Mouse (Mus musculus) myocyte (in vitro differentiated cells): Measurements from ENCODE around the gene Tpm3. TPM values are rescaled to one million over a fixed set of nuclear protein-coding genes. Genes with fewer than 3 reads are reported as not detected.

Experiments used
- H3K27me3 ChIP-seq: one replicate; pipeline ENCODE4 v1.6.1; 2011; ENCODE audit not compliant: control insufficient read depth, insufficient read depth, insufficient read length
- H3K36me3 ChIP-seq: one replicate; pipeline ENCODE4 v1.6.1; 2011; ENCODE audit not compliant: control insufficient read depth, insufficient read depth
- H3K4me2 ChIP-seq: one replicate; pipeline ENCODE4 v1.6.1; 2011; ENCODE audit warnings: low read depth, control low read depth
- H3K4me3 ChIP-seq: one replicate; pipeline ENCODE4 v1.5.1; 2011; ENCODE audit warnings: mild to moderate bottlenecking, control low read depth, moderate library complexity
- H3K79me2 ChIP-seq: one replicate; pipeline ENCODE4 v1.6.1; 2011; ENCODE audit not compliant: control insufficient read depth, insufficient read depth
- H3ac ChIP-seq: one replicate; pipeline ENCODE4 v1.6.1; 2011; ENCODE audit not compliant: control insufficient read depth, insufficient read length
- CEBPB ChIP-seq: IDR thresholded peaks from 2 replicates; pipeline ENCODE4 v1.6.1; 2011; ENCODE audit warnings: mild to moderate bottlenecking, moderate library complexity; ENCODE audit not compliant: poor library complexity, insufficient read depth, severe bottlenecking
- E2F4 ChIP-seq: IDR thresholded peaks from one replicate; pipeline ENCODE4 v1.6.1; 2011; ENCODE audit warnings: mild to moderate bottlenecking, control low read depth, moderate library complexity; ENCODE audit not compliant: insufficient read depth
- MAX ChIP-seq: IDR thresholded peaks from one replicate; pipeline ENCODE4 v1.6.1; 2011; ENCODE audit warnings: low read depth, mild to moderate bottlenecking, control low read depth
- MYOD1 ChIP-seq, 3 experiments: IDR thresholded peaks; one replicate each; pipeline ENCODE4 v1.6.1; 2011; ENCODE audit warnings: control low read depth in 2 of 3, low read depth in 2 of 3, mild to moderate bottlenecking in 2 of 3, moderate library complexity in 1 of 3; ENCODE audit not compliant: insufficient read length in 2 of 3, control insufficient read depth in 1 of 3
- MYOG ChIP-seq, 3 experiments: IDR thresholded peaks; one replicate each; pipeline ENCODE4 v1.6.1; 2011; ENCODE audit warnings: control low read depth in 2 of 3, low read depth in 2 of 3, mild to moderate bottlenecking in 2 of 3; ENCODE audit not compliant: insufficient read length in 2 of 3, control insufficient read depth in 1 of 3, insufficient read depth in 1 of 3
- POLR2A ChIP-seq: IDR thresholded peaks from one replicate; pipeline ENCODE4 v1.6.1; 2011; ENCODE audit warnings: low read depth, mild to moderate bottlenecking, control low read depth, moderate library complexity; ENCODE audit not compliant: insufficient read length
- POLR2AphosphoS2 ChIP-seq: IDR thresholded peaks from one replicate; pipeline ENCODE4 v1.6.1; 2011; ENCODE audit warnings: low read depth, control low read depth; ENCODE audit not compliant: insufficient read length
- REST ChIP-seq: IDR thresholded peaks from one replicate; pipeline ENCODE4 v1.6.1; 2011; ENCODE audit warnings: mild to moderate bottlenecking, control low read depth, moderate library complexity; ENCODE audit not compliant: insufficient read depth, insufficient read length
- TCF12 ChIP-seq: IDR thresholded peaks from one replicate; pipeline ENCODE4 v1.6.1; 2011; ENCODE audit warnings: mild to moderate bottlenecking, control low read depth; ENCODE audit not compliant: poor library complexity, insufficient read depth, severe bottlenecking
- TCF3 ChIP-seq: IDR thresholded peaks from one replicate; pipeline ENCODE4 v1.6.1; 2011; ENCODE audit warnings: low read depth, control low read depth; ENCODE audit not compliant: insufficient read length
- USF1 ChIP-seq: IDR thresholded peaks from one replicate; pipeline ENCODE4 v1.6.1; 2011; ENCODE audit warnings: low read depth, mild to moderate bottlenecking, control low read depth, moderate library complexity
- polyA plus RNA-seq: library from polyadenylated mRNA; unstranded; fragments of >200 nt; fragmentation: generic; extraction: Trizol; gene quantifications from one replicate; pipeline ENCODE4 v1.2.1, GENCODE M21; 2012; ENCODE audit warnings: missing spikeins

Tpm3 gene
- polyA plus RNA-seq, 1 experiment = 290 TPM

DNA sequence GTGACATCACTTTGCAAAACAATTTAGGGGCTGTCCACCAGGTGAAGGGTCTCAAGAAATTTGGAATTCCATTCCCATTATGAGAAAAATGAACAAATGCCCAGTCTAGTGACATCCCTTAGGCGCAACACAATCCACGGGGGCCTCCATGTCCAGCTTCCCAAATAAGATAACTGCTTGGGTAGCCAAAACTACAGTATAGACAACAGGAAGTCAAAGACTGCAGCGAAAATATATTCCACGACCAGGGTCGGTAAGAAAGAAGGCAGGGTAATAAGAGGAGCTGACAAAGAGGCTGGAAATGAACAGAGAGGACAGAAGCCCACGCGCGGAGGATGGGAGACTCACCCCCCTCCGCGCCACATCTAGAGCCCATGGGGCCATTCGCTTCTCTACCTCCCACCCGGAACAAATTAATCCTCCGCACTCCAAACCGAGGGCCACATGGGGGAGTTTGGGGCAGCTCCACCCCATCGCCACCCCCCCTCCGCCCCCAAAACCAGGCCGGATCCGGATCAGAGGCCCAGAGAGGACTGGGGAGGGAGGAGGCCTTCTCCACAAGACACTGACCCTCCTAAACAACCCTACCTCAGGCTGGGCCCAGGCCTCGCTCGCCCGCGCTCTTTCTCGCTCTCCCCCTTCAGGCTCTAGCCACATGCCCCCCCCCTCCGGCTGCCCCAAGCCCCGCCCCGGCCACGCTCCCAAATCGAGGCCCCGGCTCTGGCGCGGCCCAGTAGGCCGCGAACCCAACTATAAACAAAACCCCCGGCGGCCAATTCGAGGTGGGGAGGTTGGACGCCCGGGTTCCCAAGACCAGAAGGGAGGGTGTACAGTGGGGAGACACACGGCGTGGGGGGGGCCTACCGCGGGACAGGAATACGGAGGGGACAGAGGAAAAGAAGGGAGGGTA is 20.8 kb upstream of the Tpm3 start, which contains the start of gene 4933434E20Rik:
Gene 4933434E20Rik (plus strand): TSS at position 196 of the 910 bp plus-strand sequence.
- no peaks in the 10 kb centered on the region for H3K27me3 ChIP-seq
- H3K36me3 ChIP-seq = peaks cover 32% of the 10 kb centered on the region
- no peak for TF ChIP-seq TCF3
- TF ChIP-seq POLR2A = peak; percentile 52
- peak; percentile 66 for TF ChIP-seq POLR2AphosphoS2
- peak within 1 kb of the TSS; percentile 96 for H3K4me3 ChIP-seq
- peak within 1 kb of the TSS; percentile 85 for H3ac ChIP-seq
- H3K79me2 ChIP-seq = peaks cover 81% of the 10 kb centered on the region
- H3K4me2 ChIP-seq = peak within 1 kb of the TSS; percentile 82

DNA sequence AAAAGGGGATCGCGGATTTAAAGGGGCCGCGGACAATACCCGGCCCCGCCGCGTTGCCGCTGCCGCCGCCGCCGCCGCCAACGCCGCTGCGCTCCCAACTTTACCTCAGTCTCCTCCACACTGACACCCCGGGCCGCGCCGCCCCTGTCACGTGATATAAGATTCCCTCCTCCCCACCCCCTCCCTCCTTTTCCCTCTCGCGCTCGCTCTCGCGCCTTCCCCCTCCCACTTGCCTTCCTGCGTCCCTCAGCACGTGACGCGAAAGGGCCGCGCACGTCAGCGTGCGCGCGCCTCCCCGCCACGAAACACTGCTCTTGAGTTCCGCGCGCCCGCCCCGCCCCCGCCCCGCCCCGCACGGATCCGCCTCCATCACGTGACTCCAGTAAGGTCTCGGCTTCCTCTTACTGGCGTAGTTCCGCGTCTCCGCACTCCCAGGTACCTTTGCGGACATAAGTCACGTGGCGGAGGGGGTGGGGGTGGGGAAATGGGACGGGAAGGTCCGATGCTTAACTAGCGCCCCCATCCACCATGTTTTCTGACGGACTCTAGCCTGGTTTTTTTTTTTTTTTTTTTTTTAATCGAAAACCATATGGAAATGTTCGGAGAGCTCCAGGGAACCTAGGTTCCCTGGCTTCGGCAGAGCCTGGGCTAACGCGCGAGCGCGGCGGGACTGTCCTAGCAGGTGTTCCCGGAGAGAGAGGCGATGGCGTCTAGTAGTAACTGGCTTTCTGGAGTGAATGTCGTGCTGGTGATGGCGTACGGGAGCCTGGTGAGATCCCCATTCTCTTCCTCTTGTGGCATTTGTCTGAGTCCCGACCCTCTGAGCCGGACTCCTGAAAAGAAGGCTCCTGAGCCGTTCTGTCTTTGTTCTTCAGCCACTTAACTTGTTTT is 19.9 kb upstream of the Tpm3 start, which contains the start of gene Ubap2l:
Gene Ubap2l (minus strand): TSS at position 278 of the 891 bp plus-strand sequence.
- TF ChIP-seq MAX = no peak
- TF ChIP-seq CEBPB = no peak
- peak; percentile 83 for TF ChIP-seq POLR2A
- peak; percentile 70 for TF ChIP-seq POLR2AphosphoS2
- TF ChIP-seq USF1 = peak; percentile 91
- peak; percentile 39 for TF ChIP-seq E2F4
- TF ChIP-seq MYOD1 (IDR thresholded peaks at IDR 0.05; ENCODE audit: control insufficient read depth in 1 of 3, insufficient read length in 2 of 3, low read depth in 2 of 3) = no peak
- no peak for TF ChIP-seq REST
- TF ChIP-seq TCF12 = no peak
- Histone ChIP-seq H3K4me2 (peak within 1 kb of the TSS; percentile 87), H3ac (peak within 1 kb of the TSS; percentile 85), H3K27me3 (no peaks in the 10 kb centered on the region), H3K4me3 (peak within 1 kb of the TSS; percentile 96), H3K36me3 (peaks cover 25% of the 10 kb centered on the region), H3K79me2 (peaks cover 72% of the 10 kb centered on the region)

DNA sequence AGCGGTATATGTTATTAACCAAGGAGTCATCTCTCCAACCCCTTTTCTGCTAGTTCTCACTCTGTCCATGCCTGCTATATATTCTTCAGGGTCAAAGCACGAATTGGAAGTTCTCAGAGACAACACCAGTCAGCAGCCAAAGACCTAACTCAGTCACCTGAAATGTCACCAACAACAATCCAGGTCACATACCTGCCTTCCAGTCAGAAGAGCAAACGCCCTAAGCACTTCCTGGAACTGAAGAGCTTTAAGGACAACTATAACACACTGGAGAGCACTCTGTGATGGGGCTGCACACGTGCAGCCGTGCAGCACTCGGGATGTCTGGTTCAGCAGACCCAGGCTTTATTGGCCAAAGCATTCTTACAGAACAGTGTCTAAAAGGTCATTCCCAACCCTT is 10.9 kb upstream of the Tpm3 start:
- peaks cover 34% of the 10 kb centered on the region for H3K36me3 ChIP-seq
- no peaks in the 10 kb centered on the region for H3K79me2 ChIP-seq
- H3K27me3 ChIP-seq = no peaks in the 10 kb centered on the region
- TF ChIP-seq USF1 (no peak), CEBPB (no peak), MYOD1 (IDR thresholded peaks at IDR 0.05; ENCODE audit: control insufficient read depth in 1 of 3, insufficient read length in 2 of 3, low read depth in 2 of 3) (no peak), POLR2AphosphoS2 (no peak), MYOG (IDR thresholded peaks at IDR 0.05; ENCODE audit: control insufficient read depth in 1 of 3, insufficient read depth in 1 of 3, insufficient read length in 2 of 3, low read depth in 2 of 3) (no peak), POLR2A (no peak), TCF3 (no peak), MAX (no peak), TCF12 (no peak)
- H3K4me2 ChIP-seq = no peak overlapping the region
- H3ac ChIP-seq = no peak overlapping the region
- no peak overlapping the region for H3K4me3 ChIP-seq

DNA sequence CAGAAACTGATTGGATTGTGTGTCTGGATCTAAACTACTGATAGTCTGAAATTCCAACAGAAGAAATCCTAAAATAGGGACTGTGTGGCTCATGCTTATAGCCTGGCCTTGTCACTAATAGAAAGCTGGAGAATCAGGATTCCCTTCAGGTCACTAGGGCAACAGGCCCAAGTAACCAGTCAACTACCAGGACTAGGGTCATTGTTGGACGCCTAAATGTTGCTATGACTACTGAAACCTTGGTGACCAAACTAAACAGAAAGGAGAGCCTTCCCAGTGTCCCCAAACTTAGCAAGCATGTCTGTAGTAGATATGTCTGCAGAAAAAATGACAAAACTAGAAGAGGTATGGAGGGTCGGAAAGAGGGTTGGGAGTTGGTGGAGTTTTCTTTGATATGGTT is 9.9 kb upstream of the Tpm3 start:
- no peak overlapping the region for H3K4me3 ChIP-seq
- H3ac ChIP-seq = no peak overlapping the region
- TF ChIP-seq REST = no peak
- TF ChIP-seq TCF12 = no peak
- TF ChIP-seq MYOD1 (IDR thresholded peaks at IDR 0.05; ENCODE audit: control insufficient read depth in 1 of 3, insufficient read length in 2 of 3, low read depth in 2 of 3) = no peak
- TF ChIP-seq MYOG (IDR thresholded peaks at IDR 0.05; ENCODE audit: control insufficient read depth in 1 of 3, insufficient read depth in 1 of 3, insufficient read length in 2 of 3, low read depth in 2 of 3) = no peak
- no peak for TF ChIP-seq POLR2A
- TF ChIP-seq MAX = no peak
- TF ChIP-seq TCF3 = no peak
- no peaks in the 10 kb centered on the region for H3K27me3 ChIP-seq
- no peak overlapping the region for H3K4me2 ChIP-seq
- H3K79me2 ChIP-seq = no peaks in the 10 kb centered on the region
- peaks cover 30% of the 10 kb centered on the region for H3K36me3 ChIP-seq

DNA sequence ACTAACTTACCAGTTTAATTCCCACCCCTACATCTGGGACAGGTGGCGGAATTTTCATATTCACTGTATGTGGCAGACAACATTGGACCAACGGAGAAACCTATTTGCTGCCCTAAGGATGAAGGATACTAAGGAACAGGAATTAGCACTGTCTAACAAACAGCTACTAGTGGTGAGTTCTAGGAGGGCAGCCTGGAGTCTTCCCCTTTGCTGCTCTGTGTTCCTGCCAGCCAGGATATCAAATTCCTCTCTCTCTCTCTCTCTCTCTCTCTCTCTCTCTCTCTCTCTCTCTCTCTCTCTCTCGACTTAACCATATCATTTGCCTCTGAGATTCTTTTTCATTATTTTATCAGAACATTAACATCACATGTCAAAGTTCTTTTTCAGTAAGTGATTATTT is 8.1 kb upstream of the Tpm3 start:
- H3ac ChIP-seq = no peak overlapping the region
- no peaks in the 10 kb centered on the region for H3K79me2 ChIP-seq
- no peak for TF ChIP-seq MYOD1 (IDR thresholded peaks at IDR 0.05; ENCODE audit: control insufficient read depth in 1 of 3, insufficient read length in 2 of 3, low read depth in 2 of 3)
- TF ChIP-seq TCF12 = no peak
- no peak for TF ChIP-seq E2F4
- no peak for TF ChIP-seq MAX
- no peak for TF ChIP-seq USF1
- no peak for TF ChIP-seq MYOG (IDR thresholded peaks at IDR 0.05; ENCODE audit: control insufficient read depth in 1 of 3, insufficient read depth in 1 of 3, insufficient read length in 2 of 3, low read depth in 2 of 3)
- TF ChIP-seq REST = no peak
- no peak overlapping the region for H3K4me3 ChIP-seq
- H3K4me2 ChIP-seq = no peak overlapping the region
- peaks cover 30% of the 10 kb centered on the region for H3K36me3 ChIP-seq
- no peaks in the 10 kb centered on the region for H3K27me3 ChIP-seq
